Mouse (Mus musculus) T-helper 1 cell (primary cell): ENCODE data around the gene Btbd3.

Experiments used
- in situ Hi-C: fragments of 300-600 bp; cut with MboI, MseI; formaldehyde crosslinking; loops from one replicate; pipeline ENCODE4 v1.15.1; 2025; ENCODE audit warnings: high pct_unique_total_duplicates

Btbd3 gene

GRCm38 (mm10) chr2:138256411-138256810, at the start of gene Btbd3:
Gene Btbd3 (plus strand): TSS chr2:138256565.
- in situ Hi-C loops: no loop called here

DNA sequence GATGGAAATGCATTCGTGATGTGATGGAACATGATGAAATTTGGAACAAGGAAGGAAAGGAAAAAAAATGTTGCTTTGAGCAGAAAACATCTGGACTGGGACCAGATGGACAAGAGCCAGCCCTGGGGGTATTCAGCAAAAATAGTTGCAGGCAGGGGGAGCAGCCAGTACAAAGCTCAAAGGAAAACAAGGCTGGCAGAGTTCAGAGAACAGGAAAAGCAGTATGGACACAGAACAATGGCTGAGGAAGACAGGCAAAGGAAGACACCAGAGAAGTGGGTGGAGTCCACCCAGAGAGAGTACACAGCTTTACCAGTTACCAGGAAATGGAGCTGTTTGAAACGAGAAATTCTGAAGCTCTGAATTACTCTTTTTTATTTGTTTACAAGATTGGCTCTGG, 40.8 kb upstream of the Btbd3 start:
- in situ Hi-C loops: no loop called here

DNA sequence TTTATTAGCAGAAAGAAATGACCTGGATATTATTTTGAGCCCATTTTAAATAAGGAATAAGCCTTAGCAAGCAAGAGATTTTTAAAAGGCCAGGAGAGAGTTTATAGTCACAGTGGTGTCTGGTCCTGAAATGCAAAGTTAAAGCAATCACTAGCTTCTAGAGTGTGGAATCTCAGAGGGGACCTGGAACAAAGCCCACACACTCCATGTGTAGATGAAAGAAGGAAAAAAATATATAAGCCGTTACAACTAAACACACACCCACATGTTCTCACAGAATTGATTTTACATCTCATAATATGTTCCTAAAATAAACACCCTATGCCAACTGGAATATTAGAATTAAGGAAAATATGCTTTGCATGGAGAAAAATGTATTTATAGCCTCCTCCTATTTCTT, 36.1 kb upstream of the Btbd3 start:
- in situ Hi-C loops: no loop called here

- in situ Hi-C loops: no loop called here
Measured at GRCm38 (mm10) chr2:138232247-138232646, 24.1 kb upstream of the Btbd3 start.

DNA sequence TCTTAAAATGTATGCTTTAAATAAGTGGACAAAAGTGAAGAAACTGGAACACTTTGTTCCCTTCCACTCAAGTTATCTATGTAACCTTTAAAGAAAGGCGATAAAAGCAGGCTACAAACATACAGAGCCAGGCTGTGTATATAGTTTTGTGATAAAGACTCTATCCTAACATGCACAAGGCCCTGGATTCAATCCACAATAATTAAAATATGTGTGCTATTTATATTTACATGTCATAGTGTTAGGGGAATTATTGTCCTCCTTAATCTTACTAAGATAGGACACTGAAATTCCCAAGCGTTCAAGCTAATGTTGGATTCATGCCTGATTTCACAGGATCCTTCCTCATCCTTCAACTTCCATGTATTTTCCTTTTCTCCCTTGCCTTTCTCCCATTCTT, 20.2 kb upstream of the Btbd3 start:
- in situ Hi-C loops: no loop called here

- in situ Hi-C loops: no loop called here
Measured at GRCm38 (mm10) chr2:138242452-138242851, 13.9 kb upstream of the Btbd3 start.

DNA sequence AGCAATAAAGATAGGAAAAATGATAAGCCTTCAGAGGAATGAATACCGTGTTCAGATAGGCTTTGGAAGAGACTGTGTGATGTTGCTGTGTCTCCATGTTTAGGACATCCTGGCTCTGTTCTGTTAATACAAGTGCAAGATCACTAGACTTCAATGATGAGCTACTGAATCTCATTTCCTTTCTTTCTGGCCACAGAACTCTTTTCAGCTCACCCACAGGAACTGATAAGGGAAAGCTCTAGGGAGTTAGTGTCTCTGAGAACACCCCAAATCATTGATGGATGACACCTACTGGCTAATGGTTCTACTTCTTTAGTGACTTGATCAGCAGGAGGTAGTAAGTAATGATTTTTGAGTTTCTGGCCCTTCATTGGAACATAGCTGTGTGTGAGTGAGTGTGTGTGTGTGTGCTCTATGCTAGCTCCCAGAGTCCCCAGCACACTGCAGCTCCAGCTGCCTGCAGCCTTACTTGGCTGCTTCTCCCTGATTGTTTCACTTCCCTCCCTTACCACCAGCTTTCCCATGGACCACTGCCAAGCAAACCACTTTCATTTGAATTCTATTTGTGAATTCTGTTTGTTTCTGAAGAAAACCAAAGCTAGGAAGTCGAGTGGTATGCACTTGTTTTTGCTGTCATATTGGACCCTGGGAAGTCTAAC, 10.6 kb upstream of the Btbd3 start:
- in situ Hi-C loops: no loop called here

DNA sequence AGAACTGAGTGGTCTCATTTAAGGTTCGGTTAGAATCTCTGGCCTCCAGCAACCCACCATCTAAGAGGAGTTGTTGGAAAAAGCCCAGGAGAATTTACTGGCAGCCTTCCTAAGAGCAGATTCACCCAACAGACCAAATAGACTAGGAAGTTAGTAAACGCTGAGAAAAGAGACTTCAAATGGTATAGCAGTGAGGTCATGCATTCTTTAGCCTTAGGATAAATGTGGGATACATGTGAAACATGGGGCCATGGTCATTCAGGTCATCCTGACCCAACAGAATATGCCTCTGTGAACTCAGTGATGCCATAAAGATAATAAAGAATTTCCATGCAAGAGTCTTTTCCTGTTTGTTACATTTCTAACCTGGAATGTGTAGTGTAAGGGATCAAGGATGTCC, 8.4 kb upstream of the Btbd3 start:
- in situ Hi-C loops: no loop called here

GRCm38 (mm10) chr2:138256851-138257471, 596 bp downstream of the Btbd3 start:
- in situ Hi-C loops: no loop called here

GRCm38 (mm10) chr2:138257692-138258315, 1.4 kb downstream of the Btbd3 start:
- in situ Hi-C loops: no loop called here

DNA sequence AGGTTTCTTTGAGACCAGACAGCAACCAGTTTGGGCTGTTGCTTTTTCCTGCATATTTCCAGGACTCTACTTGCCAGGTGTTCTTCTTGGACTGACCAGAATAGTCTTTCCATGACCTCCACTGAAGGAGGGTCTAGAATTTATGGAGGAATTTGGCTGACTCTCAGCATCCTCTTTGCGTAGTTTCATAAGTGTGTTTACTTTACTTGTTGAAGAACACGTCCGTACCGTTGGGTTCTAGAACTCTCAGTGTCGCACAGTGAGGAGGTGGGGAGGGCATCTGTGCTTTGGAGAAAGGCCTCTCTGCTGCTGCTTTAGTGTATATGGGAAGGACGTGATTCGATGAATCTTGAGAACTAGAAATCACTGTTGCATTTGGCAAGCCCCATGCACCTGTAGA, 4.8 kb downstream of the Btbd3 start:
- in situ Hi-C loops: no loop called here

DNA sequence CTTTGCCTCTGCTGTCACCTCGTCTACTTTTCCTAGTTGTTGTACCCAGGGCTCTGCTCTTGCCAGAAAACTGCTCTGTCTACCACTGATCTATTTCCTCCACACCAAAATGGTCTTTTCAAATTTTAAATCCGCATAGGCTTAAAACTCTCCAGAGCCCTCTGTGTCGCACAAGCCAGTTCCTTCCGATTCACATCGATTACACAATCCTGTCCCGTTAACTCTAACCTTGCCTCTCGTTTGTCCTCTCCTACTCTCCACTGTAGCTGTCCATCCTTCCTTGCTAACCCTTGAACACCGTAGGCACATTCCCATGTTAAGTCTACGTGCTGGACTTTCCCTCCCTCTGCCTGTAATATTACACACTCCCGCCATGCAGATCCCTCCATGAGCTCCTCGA, 6.5 kb downstream of the Btbd3 start:
- in situ Hi-C loops: no loop called here

DNA sequence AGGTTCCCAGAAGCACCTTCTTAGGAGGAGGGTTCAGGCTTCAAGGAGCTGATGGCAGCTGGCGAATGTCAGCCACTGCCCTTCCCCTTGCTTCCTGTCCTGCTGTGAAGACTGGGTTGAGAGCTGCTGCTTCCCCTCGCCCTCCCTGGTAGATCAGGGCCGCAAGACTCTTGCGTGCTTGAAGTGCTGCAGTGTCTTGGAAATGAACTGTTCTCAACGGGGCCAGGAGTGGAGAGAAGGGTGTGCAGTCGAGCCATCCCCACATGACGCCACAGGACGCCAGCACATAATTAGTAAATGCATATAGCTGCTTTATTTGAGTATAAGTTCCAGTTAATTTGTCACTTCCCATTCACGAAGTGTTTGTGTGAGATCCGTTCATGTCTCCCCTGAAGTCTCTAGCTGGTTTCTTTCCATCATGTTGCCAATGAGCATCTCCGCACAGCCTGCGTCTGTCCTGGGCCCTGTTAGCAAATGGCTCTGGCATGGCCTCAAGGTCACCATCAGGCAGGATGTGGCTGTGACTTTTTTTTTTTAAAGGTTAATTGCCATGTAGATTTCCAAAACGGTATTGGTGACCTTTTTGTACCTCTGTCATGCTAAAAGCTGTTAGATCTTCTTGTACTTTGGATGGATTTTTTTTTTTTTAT, 9.1 kb downstream of the Btbd3 start:
- in situ Hi-C loops: no loop called here

DNA sequence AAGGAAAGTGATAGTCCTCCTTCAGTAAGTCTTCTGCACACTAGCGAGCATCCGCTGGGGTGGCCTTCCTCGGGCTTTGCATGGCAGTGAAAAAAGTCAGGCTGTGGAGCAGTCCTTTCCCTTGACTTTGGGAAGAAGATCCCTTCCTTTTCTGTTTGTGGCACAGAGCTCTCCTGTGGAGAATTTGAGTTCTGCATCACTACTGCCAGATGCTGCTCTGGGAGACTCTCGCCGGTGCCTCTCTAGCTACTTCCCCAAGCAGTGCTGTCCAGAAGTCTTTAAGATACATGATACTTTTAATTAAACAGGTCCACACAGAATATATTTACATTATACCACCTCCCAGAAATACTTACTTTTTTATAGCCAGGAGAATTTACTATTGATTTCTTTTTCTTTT, 10.3 kb downstream of the Btbd3 start:
- in situ Hi-C loops: no loop called here

GRCm38 (mm10) chr2:138267852-138268513, 11.6 kb downstream of the Btbd3 start:
- in situ Hi-C loops: no loop called here

DNA sequence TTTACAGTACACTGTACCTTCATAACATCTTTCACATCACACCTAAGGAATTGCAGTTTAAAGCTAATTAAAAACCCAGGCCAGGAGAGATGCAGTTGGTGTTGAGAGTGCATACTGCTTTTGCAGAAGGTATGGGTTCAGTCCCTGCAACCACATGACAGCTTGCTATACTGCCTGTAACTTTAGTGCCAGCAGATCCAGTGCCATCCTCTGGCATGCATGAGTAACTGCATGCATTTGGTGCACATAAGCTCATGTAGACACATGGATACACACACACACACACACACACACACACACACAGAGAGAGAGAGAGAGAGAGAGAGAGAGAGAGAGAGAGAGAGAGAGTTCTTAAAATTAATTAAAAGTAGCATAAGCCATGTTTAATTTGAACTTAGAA, 13.0 kb downstream of the Btbd3 start:
- in situ Hi-C loops: no loop called here

DNA sequence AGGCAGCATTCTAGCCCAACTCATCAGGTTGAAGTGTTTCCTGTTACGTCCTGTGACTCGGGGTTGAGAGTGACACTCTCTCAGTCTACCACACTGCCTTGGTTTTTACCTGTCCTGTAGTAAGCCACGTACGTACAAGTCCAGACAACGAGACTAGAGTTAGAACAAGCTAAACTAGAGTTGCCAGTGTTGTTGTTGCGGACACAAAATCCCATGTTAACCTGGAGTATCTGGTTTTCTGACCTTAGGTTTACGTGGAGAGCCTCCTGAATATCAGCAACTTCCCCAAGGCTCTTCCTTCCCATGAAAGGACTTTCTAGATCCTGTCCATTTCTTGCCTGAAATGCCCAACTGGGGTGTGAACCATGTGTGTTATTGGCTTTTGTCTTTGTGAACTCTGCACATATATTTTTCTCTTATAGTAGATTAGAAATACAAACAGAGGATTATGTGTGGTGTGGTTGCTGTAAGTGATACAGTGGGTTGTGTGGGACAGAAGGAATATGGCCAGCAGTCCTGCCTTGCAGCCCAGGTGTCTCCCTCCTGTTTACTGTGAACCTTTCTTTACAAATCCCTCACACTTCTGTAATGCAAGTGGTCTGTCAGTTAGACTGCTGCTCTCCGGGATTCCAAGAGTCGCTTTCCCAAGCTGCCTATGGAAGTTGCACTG, 17.2 kb downstream of the Btbd3 start:
- in situ Hi-C loops: no loop called here

- in situ Hi-C loops: no loop called here
Measured at GRCm38 (mm10) chr2:138274086-138274485, 17.7 kb downstream of the Btbd3 start.

DNA sequence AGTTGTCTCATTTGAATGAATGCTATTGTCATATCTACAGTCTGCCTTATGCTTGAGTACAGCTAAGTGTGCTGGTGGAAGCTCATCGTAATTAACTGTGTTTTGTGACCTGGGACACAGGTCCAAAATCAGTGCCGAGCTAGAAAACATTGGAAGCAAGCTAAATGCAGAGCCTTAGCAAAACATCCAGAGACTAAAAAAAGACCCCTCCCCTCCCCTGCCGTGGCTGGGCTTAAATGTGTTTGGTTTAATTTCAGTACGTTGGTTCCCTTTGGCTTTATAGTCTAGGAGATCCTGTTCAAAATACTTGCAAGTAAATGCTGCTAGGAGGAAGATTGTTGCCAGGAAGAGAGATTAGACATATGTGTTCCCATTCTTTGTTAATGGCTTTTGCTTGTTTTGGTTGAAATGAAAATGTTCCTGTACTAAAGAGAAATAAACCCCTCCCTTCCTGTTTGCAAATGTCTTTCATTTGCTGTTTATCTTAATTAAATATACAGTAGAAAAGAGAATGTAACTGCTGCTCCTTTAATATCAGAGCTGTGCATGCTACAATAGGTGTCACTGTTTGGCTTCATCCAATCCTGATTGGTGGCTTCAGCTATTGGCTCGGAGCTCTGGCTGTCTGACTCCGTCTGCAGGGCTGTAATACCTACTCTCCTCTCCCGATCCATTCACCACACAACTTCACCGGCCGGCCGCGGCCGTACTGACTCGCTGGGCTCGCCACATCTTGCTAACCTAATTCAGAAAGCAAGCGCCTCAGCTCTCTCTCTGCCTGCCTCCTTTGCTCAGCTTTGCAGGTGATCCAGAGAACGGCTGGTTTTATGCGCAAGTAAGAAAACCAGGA, 21.7 kb downstream of the Btbd3 start:
- in situ Hi-C loops: no loop called here

DNA sequence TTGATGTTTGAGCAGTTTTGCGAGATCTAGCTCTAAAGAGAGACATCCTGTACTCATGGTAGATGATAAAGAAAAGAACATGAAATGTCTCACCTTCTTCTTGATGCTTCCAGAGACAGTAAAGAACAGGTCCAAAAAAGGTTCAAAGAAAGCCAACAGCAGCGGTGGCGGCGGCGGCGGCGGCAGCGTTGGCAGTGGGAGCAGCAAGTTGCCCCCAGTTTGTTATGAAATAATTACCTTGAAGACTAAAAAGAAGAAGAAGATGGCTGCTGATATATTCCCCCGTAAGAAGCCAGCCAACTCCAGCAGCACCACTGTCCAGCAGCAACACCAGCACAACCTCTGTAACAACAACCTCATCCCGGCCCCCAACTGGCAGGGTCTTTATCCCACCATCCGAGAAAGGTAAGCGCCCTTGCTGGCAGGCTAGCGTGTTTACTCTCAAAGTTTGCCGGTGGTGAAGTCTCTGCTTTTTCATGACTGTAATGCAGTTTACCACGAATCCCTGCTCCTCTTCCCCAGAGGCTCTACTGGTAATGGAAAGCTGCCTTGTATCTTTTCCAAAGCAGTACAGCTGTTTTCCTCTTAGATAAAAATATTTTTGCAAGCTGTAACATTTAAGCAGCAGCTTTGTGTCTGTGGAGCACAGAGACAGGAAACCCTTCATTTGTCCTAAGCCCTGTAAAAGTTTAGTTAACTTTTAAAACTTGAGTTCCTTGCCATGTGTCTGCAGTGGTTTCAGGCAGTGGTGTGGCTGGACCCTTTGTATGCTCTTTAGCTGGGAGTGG, 22.7 kb downstream of the Btbd3 start:
- in situ Hi-C loops: no loop called here
